Mouse (Mus musculus): ENCODE results near the gene F2rl1. TPM values are rescaled to one million over a fixed set of nuclear protein-coding genes. Genes with fewer than 3 reads are reported as not detected.

Gene F2rl1
- polyA plus RNA-seq, 1 experiment from 2014 or later, result 0.43 TPM

- Histone ChIP-seq H3K27me3 (replicated peaks; ENCODE audit: control insufficient read depth, insufficient read depth, low read length) (no peaks in the 10 kb centered on the region), H3K9me3 (ENCODE audit: control insufficient read depth, low read length) (no peaks in the 10 kb centered on the region), H3K36me3 (ENCODE audit: control insufficient read depth, insufficient read depth, low read length) (no peaks in the 10 kb centered on the region), H3K4me3 (ENCODE audit: low read depth, low read length) (no peak overlapping the region), H3K9ac (ENCODE audit: low read depth, low read length) (no peak overlapping the region), H3K4me1 (replicated peaks; ENCODE audit: control insufficient read depth, insufficient read depth, low read length) (peaks cover 12% of the 10 kb centered on the region), H3K27ac (ENCODE audit: low read depth, low read length) (no peak overlapping the region), H3K4me2 (no peak overlapping the region)
- 54% methylated on average over 2 of the region's 2 CpGs for WGBS
- no peak for ATAC-seq (replicated peaks; ENCODE audit: low FRiP score)
- no peak for DNase-seq (ENCODE audit: low spot score)
These were observed 54.1 kb downstream of the F2rl1 start for GRCm38 (mm10) chr13:95470970-95471369.

Other genes starting within 250 kb of the F2rl1 start
- 30.9 and 32.1 TPM in 2 replicates for gene Zbed3, start 201.6 kb downstream of the F2rl1 start, polyA plus RNA-seq (2014; fragmentation: Nextera tagmentation; extraction: Ambion mirVana)
- gene Aggf1, start 149.9 kb downstream of the F2rl1 start, polyA plus RNA-seq (2014; fragmentation: Nextera tagmentation; extraction: Ambion mirVana), result 42.1 and 43.4 TPM in 2 replicates
- 0.51 TPM in 1 of 2 replicates, not detected in the other for gene Crhbp, start 80.3 kb downstream of the F2rl1 start, polyA plus RNA-seq (2014; fragmentation: Nextera tagmentation; extraction: Ambion mirVana)
- not detected in 2 replicates for gene S100z, start 46.5 kb downstream of the F2rl1 start, polyA plus RNA-seq (2014; fragmentation: Nextera tagmentation; extraction: Ambion mirVana)
- 142 and 156 TPM in 2 replicates for gene F2r, start 93.3 kb upstream of the F2rl1 start, polyA plus RNA-seq (2014; fragmentation: Nextera tagmentation; extraction: Ambion mirVana)
- 29.5 and 33.0 TPM in 2 replicates for gene F2rl2, start 171.6 kb upstream of the F2rl1 start, polyA plus RNA-seq (2014; fragmentation: Nextera tagmentation; extraction: Ambion mirVana)